Mouse (Mus musculus) G1E (cell line): ENCODE measurements around the gene Ifna7. TPM values are rescaled to one million over a fixed set of nuclear protein-coding genes. Genes with fewer than 3 reads are reported as not detected.
"Not testable (repeated sequence)": the region's sequence is repeated elsewhere in the genome, so short reads cannot be mapped to it uniquely, and the experiment has no call there.

Experiments
- ATAC-seq: 2 replicates; pipeline ENCODE4 v1.8.0; 2016; ENCODE audit warnings: mild to moderate bottlenecking; ENCODE audit not compliant: insufficient number of reproducible peaks, poor library complexity, low FRiP score, severe bottlenecking; ENCODE audit errors: extremely low read depth
- DNase-seq: peaks from one replicate; pipeline ENCODE4 v3.0.0; 2012; ENCODE audit warnings: low spot score
- H3K27me3 ChIP-seq: 2 replicates; pipeline ENCODE4 v1.6.1; 2012; ENCODE audit warnings: mild to moderate bottlenecking, low read length, inconsistent platforms; ENCODE audit not compliant: insufficient read depth
- H3K36me3 ChIP-seq: replicated peaks from 2 replicates; pipeline ENCODE3; 2012; ENCODE audit warnings: mild to moderate bottlenecking, inconsistent platforms
- H3K4me1 ChIP-seq: 2 replicates; pipeline ENCODE4 v1.6.1; 2012; ENCODE audit warnings: low read depth, low read length, inconsistent platforms, mixed read lengths; ENCODE audit not compliant: insufficient read depth
- H3K4me3 ChIP-seq: 2 replicates; pipeline ENCODE4 v1.5.1; 2012; ENCODE audit warnings: low read depth, mild to moderate bottlenecking, inconsistent platforms, low read length, moderate library complexity, mixed read lengths
- H3K9me3 ChIP-seq: replicated peaks from 2 replicates; pipeline ENCODE4 v1.6.1; 2012; ENCODE audit warnings: inconsistent platforms
- CTCF ChIP-seq: IDR thresholded peaks from 2 replicates; pipeline ENCODE4 v1.5.1; 2012; ENCODE audit warnings: low read depth, low read length, inconsistent platforms, mixed read lengths
- GATA1 ChIP-seq: IDR thresholded peaks from 2 replicates; pipeline ENCODE4 v1.6.1; 2012; ENCODE audit warnings: borderline replicate concordance, low read length, inconsistent platforms, mixed read lengths
- GATA2 ChIP-seq: IDR thresholded peaks from 2 replicates; pipeline ENCODE4 v1.6.1; 2012; ENCODE audit warnings: low read depth, low read length, inconsistent platforms, borderline replicate concordance
- POLR2AphosphoS5 ChIP-seq: IDR thresholded peaks from 2 replicates; pipeline ENCODE4 v1.6.1; 2012; ENCODE audit warnings: low read depth, low read length, inconsistent platforms; ENCODE audit not compliant: insufficient replicate concordance
- TAL1 ChIP-seq: conservative IDR thresholded peaks from 2 replicates; pipeline ENCODE4 v1.6.1; 2012; ENCODE audit warnings: low read depth, low read length, inconsistent platforms, mixed read lengths
- polyA plus RNA-seq: library from polyadenylated mRNA; stranded (reverse); fragments of >175 nt; gene quantifications from 2 replicates; pipeline ENCODE4 v1.2.3, GENCODE M21; 2012
- total RNA-seq, 2 experiments: library from RNA; stranded (forward) in 1 of 2; stranded (reverse) in 1 of 2; fragments of 200-1000 nt in 1 of 2; fragments of >200 nt in 1 of 2; fragmentation: Nextera tagmentation in 1 of 2; gene quantifications; 2 replicates each; pipeline ENCODE4 v1.2.3; 2014 to 2017

Gene Ifna7
- total RNA-seq (2014; fragmentation: Nextera tagmentation) (not detected in 2 replicates), total RNA-seq (2017) (not detected in 2 replicates), polyA plus RNA-seq (not detected in 2 replicates)

- no peaks in the 10 kb centered on the region for H3K27me3 ChIP-seq
- DNase-seq: no peak
- no peaks in the 10 kb centered on the region for H3K36me3 ChIP-seq
- ATAC-seq: no peak
- TF ChIP-seq GATA1 (no peak), GATA2 (no peak), POLR2AphosphoS5 (no peak), TAL1 (no peak), CTCF (no peak)
- H3K4me3 ChIP-seq: no peak within 1 kb of the TSS
- no peaks in the 10 kb centered on the region for H3K9me3 ChIP-seq
- no peaks in the 10 kb centered on the region for H3K4me1 ChIP-seq
Observed at GRCm38 (mm10) chr4:88815928-88816327, at the start of gene Ifna7. Gene Ifna7, plus strand, starts transcription at chr4:88816228.

DNA sequence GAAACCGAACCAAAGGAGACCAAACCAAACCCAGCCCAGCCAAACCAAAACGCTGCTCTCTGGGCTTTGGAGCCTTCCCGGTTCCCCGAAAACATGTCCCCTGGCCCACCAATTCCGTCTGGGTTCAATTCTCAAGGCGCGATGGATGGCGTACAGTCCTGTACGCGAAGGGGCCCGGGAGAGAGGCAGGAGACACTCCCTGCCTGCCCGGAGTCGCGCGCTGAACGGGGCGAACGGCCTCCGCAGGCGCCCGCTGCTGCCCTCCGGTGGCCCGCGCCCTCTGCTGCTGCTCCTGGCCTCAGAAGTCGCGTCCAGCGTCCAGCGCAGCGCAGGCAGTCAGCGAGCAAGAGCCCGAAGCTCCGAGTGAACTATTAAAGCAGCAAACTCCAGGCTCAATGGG lies 42.5 kb upstream of the Ifna7 start, which contains the start of gene Gm13290:
Gene Gm13290, plus strand, starts transcription at position 301 of the 400 bp plus-strand sequence.
- H3K4me3 ChIP-seq, H3K36me3 ChIP-seq, H3K4me1 ChIP-seq, DNase-seq, H3K27me3 ChIP-seq, ATAC-seq, H3K9me3 ChIP-seq: not testable (repeated sequence)

DNA sequence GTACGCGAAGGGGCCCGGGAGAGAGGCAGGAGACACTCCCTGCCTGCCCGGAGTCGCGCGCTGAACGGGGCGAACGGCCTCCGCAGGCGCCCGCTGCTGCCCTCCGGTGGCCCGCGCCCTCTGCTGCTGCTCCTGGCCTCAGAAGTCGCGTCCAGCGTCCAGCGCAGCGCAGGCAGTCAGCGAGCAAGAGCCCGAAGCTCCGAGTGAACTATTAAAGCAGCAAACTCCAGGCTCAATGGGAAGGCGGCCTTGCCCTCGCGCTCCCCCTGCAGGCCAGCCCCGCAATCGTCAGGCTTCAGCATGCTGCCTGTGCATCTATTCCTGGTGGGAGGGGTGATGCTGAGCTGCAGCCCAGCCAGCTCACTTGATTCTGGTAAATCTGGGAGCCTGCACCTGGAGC lies 39.4 kb upstream of the Ifna7 start, which contains the start of gene Gm13289:
Gene Gm13289, plus strand, starts transcription at position 301 of the 400 bp plus-strand sequence.
- not testable (repeated sequence) for ATAC-seq, H3K27me3 ChIP-seq, H3K4me1 ChIP-seq, H3K9me3 ChIP-seq, H3K4me3 ChIP-seq, H3K36me3 ChIP-seq, DNase-seq

DNA sequence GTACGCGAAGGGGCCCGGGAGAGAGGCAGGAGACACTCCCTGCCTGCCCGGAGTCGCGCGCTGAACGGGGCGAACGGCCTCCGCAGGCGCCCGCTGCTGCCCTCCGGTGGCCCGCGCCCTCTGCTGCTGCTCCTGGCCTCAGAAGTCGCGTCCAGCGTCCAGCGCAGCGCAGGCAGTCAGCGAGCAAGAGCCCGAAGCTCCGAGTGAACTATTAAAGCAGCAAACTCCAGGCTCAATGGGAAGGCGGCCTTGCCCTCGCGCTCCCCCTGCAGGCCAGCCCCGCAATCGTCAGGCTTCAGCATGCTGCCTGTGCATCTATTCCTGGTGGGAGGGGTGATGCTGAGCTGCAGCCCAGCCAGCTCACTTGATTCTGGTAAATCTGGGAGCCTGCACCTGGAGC lies 36.5 kb upstream of the Ifna7 start, which contains the start of gene Gm13272:
Gene Gm13272, plus strand, starts transcription at position 301 of the 400 bp plus-strand sequence.
- not testable (repeated sequence) for H3K9me3 ChIP-seq, H3K27me3 ChIP-seq, ATAC-seq, H3K4me1 ChIP-seq, DNase-seq, H3K4me3 ChIP-seq, H3K36me3 ChIP-seq

GRCm38 (mm10) chr4:88780320-88780719 lies 35.7 kb upstream of the Ifna7 start:
- not testable (repeated sequence) for H3K9me3 ChIP-seq, ATAC-seq, DNase-seq, H3K4me3 ChIP-seq, H3K4me1 ChIP-seq, H3K36me3 ChIP-seq, H3K27me3 ChIP-seq

DNA sequence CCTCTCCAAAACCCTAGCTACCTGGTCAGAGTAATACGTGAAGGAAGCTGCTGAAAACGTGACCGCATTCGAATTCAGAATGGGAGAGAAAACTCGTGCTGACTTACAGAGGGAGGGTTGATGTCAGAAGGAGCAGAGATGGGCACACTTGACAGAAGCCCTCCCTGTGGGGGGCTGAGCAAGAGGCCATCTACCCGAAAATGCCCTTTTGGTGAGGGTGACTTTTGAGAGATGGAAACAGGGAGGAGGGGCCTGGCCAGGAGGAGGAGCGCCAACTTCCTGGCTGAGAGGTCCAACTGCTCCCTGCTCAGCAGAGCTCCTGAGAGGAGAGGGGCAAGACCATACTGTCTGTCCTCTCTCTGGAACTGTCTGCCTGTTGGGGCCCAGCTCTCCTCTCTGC lies 34.2 kb upstream of the Ifna7 start, which contains the start of gene Ifnz:
Gene Ifnz, plus strand, starts transcription at position 301 of the 400 bp plus-strand sequence.
- not testable (repeated sequence) for DNase-seq, H3K9me3 ChIP-seq, H3K36me3 ChIP-seq, H3K4me1 ChIP-seq, ATAC-seq, H3K4me3 ChIP-seq, H3K27me3 ChIP-seq

DNA sequence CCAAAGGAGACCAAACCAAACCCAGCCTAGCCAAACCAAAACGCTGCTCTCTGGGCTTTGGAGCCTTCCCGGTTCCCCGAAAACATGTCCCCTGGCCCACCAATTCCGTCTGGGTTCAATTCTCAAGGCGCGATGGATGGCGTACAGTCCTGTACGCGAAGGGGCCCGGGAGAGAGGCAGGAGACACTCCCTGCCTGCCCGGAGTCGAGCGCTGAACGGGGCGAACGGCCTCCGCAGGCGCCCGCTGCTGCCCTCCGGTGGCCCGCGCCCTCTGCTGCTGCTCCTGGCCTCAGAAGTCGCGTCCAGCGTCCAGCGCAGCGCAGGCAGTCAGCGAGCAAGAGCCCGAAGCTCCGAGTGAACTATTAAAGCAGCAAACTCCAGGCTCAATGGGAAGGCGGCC lies 33.7 kb upstream of the Ifna7 start:
- ATAC-seq, H3K36me3 ChIP-seq, DNase-seq, H3K4me3 ChIP-seq, H3K4me1 ChIP-seq, H3K9me3 ChIP-seq, H3K27me3 ChIP-seq: not testable (repeated sequence)

DNA sequence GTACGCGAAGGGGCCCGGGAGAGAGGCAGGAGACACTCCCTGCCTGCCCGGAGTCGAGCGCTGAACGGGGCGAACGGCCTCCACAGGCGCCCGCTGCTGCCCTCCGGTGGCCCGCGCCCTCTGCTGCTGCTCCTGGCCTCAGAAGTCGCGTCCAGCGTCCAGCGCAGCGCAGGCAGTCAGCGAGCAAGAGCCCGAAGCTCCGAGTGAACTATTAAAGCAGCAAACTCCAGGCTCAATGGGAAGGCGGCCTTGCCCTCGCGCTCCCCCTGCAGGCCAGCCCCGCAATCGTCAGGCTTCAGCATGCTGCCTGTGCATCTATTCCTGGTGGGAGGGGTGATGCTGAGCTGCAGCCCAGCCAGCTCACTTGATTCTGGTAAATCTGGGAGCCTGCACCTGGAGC lies 30.6 kb upstream of the Ifna7 start, which contains the start of gene Gm13276:
Gene Gm13276, plus strand, starts transcription at position 301 of the 400 bp plus-strand sequence.
- H3K36me3 ChIP-seq, H3K4me1 ChIP-seq, H3K4me3 ChIP-seq, H3K27me3 ChIP-seq, ATAC-seq, H3K9me3 ChIP-seq, DNase-seq: not testable (repeated sequence)

GRCm38 (mm10) chr4:88788402-88788801 lies 27.6 kb upstream of the Ifna7 start, which contains the start of gene Gm13277:
Gene Gm13277, plus strand, starts transcription at chr4:88788632.
- H3K4me1 ChIP-seq, ATAC-seq, H3K4me3 ChIP-seq, DNase-seq, H3K36me3 ChIP-seq, H3K9me3 ChIP-seq, H3K27me3 ChIP-seq: not testable (repeated sequence)

DNA sequence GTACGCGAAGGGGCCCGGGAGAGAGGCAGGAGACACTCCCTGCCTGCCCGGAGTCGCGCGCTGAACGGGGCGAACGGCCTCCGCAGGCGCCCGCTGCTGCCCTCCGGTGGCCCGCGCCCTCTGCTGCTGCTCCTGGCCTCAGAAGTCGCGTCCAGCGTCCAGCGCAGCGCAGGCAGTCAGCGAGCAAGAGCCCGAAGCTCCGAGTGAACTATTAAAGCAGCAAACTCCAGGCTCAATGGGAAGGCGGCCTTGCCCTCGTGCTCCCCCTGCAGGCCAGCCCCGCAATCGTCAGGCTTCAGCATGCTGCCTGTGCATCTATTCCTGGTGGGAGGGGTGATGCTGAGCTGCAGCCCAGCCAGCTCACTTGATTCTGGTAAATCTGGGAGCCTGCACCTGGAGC lies 24.8 kb upstream of the Ifna7 start, which contains the start of gene Gm13278:
Gene Gm13278, plus strand, starts transcription at position 301 of the 400 bp plus-strand sequence.
- H3K27me3 ChIP-seq, H3K4me3 ChIP-seq, H3K4me1 ChIP-seq, ATAC-seq, DNase-seq, H3K36me3 ChIP-seq, H3K9me3 ChIP-seq: not testable (repeated sequence)

DNA sequence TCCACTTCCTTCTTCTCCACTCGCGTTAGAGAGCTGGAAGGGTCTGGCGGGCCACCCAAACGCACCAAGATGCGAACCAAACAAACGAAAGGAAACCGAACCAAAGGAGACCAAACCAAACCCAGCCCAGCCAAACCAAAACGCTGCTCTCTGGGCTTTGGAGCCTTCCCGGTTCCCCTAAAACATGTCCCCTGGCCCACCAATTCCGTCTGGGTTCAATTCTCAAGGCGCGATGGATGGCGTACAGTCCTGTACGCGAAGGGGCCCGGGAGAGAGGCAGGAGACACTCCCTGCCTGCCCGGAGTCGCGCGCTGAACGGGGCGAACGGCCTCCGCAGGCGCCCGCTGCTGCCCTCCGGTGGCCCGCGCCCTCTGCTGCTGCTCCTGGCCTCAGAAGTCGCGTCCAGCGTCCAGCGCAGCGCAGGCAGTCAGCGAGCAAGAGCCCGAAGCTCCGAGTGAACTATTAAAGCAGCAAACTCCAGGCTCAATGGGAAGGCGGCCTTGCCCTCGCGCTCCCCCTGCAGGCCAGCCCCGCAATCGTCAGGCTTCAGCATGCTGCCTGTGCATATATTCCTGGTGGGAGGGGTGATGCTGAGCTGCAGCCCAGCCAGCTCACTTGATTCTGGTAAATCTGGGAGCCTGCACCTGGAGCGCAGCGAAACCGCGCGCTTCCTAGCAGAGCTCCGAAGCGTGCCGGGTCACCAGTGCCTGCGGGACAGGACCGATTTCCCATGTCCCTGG lies 21.9 kb upstream of the Ifna7 start, which contains the start of gene Gm13275:
Gene Gm13275, plus strand, starts transcription at position 552 of the 740 bp plus-strand sequence.
- H3K4me1 ChIP-seq, H3K27me3 ChIP-seq, ATAC-seq, H3K9me3 ChIP-seq, DNase-seq, H3K36me3 ChIP-seq, H3K4me3 ChIP-seq: not testable (repeated sequence)
